Mouse (Mus musculus) thymus, postnatal 36 days (tissue): ENCODE results near the gene Prap1.
A peak's percentile ranks its signal among the peaks of the same experiment; 100 is the strongest.

Experiments used
- DNase-seq, 2 experiments: peaks; one replicate each; pipeline ENCODE4 v3.0.0; 2022; ENCODE audit warnings: mixed read lengths in 2 of 2

Gene Prap1

DNA sequence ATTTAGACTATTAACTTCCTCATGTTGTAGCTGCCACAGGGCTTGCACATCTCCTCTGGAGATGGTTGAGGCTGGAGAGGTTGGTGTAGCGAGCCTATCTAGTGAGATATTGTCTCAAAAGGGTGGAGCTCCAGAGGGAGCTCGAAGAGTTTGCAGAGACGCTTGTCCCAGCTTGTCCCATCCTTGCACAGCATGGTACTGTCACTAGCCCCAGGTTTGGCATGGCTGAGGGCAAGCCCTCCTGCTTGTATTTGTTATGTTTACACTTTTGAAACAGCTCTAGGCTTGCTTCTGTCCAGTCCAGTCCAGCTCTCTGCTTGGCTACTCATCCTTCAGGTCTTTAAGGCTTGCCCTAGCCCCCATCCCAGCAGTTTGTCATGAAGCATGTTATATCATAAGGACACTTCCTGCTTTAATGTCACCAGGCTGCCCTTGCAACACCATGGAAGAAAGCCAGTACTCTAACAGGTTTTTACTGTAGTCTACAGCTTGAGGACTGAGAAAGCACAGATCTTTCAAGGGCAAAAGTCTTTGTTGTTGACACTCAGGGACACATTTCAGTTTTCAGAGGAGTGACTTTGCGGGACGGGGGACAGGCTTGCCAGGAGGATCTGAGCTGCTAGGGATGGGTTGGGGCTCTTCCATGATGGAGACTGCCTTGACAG is 42.0 kb downstream of the Prap1 start:
- DNase-seq, result no peak

GRCm38 (mm10) chr7:140137135-140138020 is 44.2 kb downstream of the Prap1 start, which contains the start of gene Mtg1:
Gene Mtg1, plus strand, starts transcription at chr7:140137564.
- DNase-seq, result peak; percentile 94 to 97

DNA sequence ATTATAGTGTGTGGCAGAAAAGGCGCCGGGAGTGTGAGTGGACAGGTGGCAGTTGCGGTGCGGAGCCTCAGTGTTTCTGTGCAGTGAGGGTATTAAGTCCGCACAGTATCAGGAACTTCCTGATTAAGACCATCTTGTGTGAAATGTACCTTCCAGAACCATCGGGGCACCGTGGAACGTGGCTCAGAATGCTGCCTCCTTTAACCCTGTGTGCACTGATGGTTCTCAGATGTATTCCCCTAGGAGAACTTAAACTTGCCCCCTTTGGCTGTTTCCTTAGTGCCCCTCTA is 44.8 kb downstream of the Prap1 start:
- no peak for DNase-seq

GRCm38 (mm10) chr7:140141350-140141749 is 48.2 kb downstream of the Prap1 start:
- DNase-seq, result peak; percentile 60 to 64

- no peak for DNase-seq
These were observed 51.4 kb downstream of the Prap1 start for GRCm38 (mm10) chr7:140144550-140144949.
